16 mouse cellular contexts compared by ENCODE assay signal in the genomic region with DNA sequence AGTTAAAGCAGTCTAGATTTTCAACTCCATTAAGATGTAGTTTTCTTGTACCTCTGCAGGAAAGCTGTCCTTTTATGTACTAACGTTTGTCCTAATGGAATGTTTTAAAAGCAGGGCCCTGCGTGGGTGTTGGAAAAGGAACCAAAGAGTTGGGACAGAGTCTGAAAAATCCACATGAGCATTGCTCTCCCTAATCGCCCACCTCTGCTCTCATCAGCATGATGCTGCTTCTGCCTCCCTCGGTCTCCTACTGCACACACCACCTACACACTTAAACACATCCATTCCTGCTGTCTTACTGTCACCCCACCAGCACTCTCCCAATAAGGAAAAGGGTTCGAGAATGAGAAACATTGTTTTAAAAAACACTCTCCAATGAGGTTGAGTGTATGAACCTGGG.
"Had no signal": no experiment of that assay in that cellular context is flagged by ENCODE, and none has a peak within 500 bp of the region (broad histone marks: within the 10 kb centered on the region; RNA-seq: fewer than 3 reads in every experiment).

No protein-coding gene starts in this region.

- H3K4me3 ChIP-seq: kidney, embryonic 15.5 days; left cerebral cortex, adult 2 months; liver, embryonic 13.5 days; stomach, embryonic 15.5 days had no signal

- H3K4me1 ChIP-seq: stomach, embryonic 15.5 days had no signal

- H3K9ac ChIP-seq: kidney, embryonic 15.5 days; liver, embryonic 13.5 days; stomach, embryonic 15.5 days had no signal

- H3K4me2 ChIP-seq: kidney, embryonic 15.5 days; liver, embryonic 13.5 days; midbrain, embryonic 11.5 days; stomach, embryonic 15.5 days had no signal

- DNase-seq: kidney, adult 11 months; kidney, adult 8-10 months; kidney, postnatal 10 days; kidney, postnatal 36 days; liver, embryonic 13.5 days; lung, adult 2 months; lung, postnatal 14 days; lung, postnatal 4 days; midbrain, embryonic 14.5 days; right cerebral cortex, postnatal 25 days; spleen, adult 18-20 months; thymus, postnatal 25 days had no signal

- H3K27ac ChIP-seq: kidney, embryonic 15.5 days; left cerebral cortex, adult 2 months; liver, embryonic 13.5 days; stomach, embryonic 15.5 days had no signal

- H3K36me3 ChIP-seq: kidney, embryonic 15.5 days; liver, embryonic 13.5 days; stomach, embryonic 15.5 days had no signal

- H3K9me3 ChIP-seq: kidney, embryonic 15.5 days; liver, embryonic 13.5 days; stomach, embryonic 15.5 days had no signal

- H3K27me3 ChIP-seq: kidney, embryonic 15.5 days; liver, embryonic 13.5 days; stomach, embryonic 15.5 days had no signal
